Mouse (Mus musculus) gastrocnemius, adult 18-20 months (tissue): ENCODE results near the gene Hnrnpa3. TPM values are rescaled to one million over a fixed set of nuclear protein-coding genes. Genes with fewer than 3 reads are reported as not detected.

Source experiments
- DNase-seq: peaks from one replicate; pipeline ENCODE4 v3.0.0; 2021; ENCODE audit warnings: low spot score
- microRNA-seq: library from miRNA; unstranded; fragments of <30 nt; microRNA quantifications from one replicate; pipeline ENCODE4 v1.2.0, GENCODE M21; 2021
- total RNA-seq, 2 experiments: library from RNA; stranded (reverse); gene quantifications; 2 replicates each; pipeline ENCODE4 v1.2.3; 2021

Gene Hnrnpa3
- total RNA-seq, 2 experiments from 2014 or later: 112 to 143 TPM

- DNase-seq: no peak
Measured at GRCm38 (mm10) chr2:75701822-75702587, 42.9 kb downstream of the Hnrnpa3 start.

GRCm38 (mm10) chr2:75702588-75702976, 43.5 kb downstream of the Hnrnpa3 start:
- DNase-seq: no peak

GRCm38 (mm10) chr2:75703375-75704181, 44.5 kb downstream of the Hnrnpa3 start:
- DNase-seq: peak; percentile 94

GRCm38 (mm10) chr2:75704234-75705161, 45.4 kb downstream of the Hnrnpa3 start, which contains the start of gene Nfe2l2:
Gene Nfe2l2, minus strand, starts transcription at chr2:75704641.
- peak; percentile 100 for DNase-seq

GRCm38 (mm10) chr2:75705162-75705752, 46.2 kb downstream of the Hnrnpa3 start:
- peak; percentile 74 for DNase-seq

GRCm38 (mm10) chr2:75706435-75706834, 47.4 kb downstream of the Hnrnpa3 start:
- no peak for DNase-seq

GRCm38 (mm10) chr2:75707420-75707819, 48.4 kb downstream of the Hnrnpa3 start:
- DNase-seq: no peak

GRCm38 (mm10) chr2:75713083-75713482, 54.0 kb downstream of the Hnrnpa3 start:
- DNase-seq: no peak

- DNase-seq: no peak
Measured at GRCm38 (mm10) chr2:75714766-75715165, 55.7 kb downstream of the Hnrnpa3 start.

- DNase-seq: no peak
Measured at GRCm38 (mm10) chr2:75716046-75717016, 57.3 kb downstream of the Hnrnpa3 start.

Small RNA genes lying within 50 kb of the gene (microRNA-seq; reads per million reads assigned to microRNA genes)
- gene Gm24574: not detected

Other genes starting within 250 kb of the Hnrnpa3 start
- 10 to 100 TPM; 34.2 to 51.0 TPM for gene Nfe2l2, start 45.4 kb downstream of the Hnrnpa3 start, total RNA-seq
- gene Agps, start 172.9 kb downstream of the Hnrnpa3 start, total RNA-seq: 10 to 100 TPM; 20.8 to 21.4 TPM